Mouse (Mus musculus) myocyte (in vitro differentiated cells): Measurements from ENCODE around the gene Jade2. TPM values are rescaled to one million over a fixed set of nuclear protein-coding genes. Genes with fewer than 3 reads are reported as not detected.
A peak's percentile ranks its signal among the peaks of the same experiment; 100 is the strongest.

Source experiments
- H3K27me3 ChIP-seq: one replicate; pipeline ENCODE4 v1.6.1; 2011; ENCODE audit not compliant: control insufficient read depth, insufficient read depth, insufficient read length
- H3K36me3 ChIP-seq: one replicate; pipeline ENCODE4 v1.6.1; 2011; ENCODE audit not compliant: control insufficient read depth, insufficient read depth
- H3K4me2 ChIP-seq: one replicate; pipeline ENCODE4 v1.6.1; 2011; ENCODE audit warnings: low read depth, control low read depth
- H3K4me3 ChIP-seq: one replicate; pipeline ENCODE4 v1.5.1; 2011; ENCODE audit warnings: mild to moderate bottlenecking, control low read depth, moderate library complexity
- H3K79me2 ChIP-seq: one replicate; pipeline ENCODE4 v1.6.1; 2011; ENCODE audit not compliant: control insufficient read depth, insufficient read depth
- H3ac ChIP-seq: one replicate; pipeline ENCODE4 v1.6.1; 2011; ENCODE audit not compliant: control insufficient read depth, insufficient read length
- CEBPB ChIP-seq: IDR thresholded peaks from 2 replicates; pipeline ENCODE4 v1.6.1; 2011; ENCODE audit warnings: mild to moderate bottlenecking, moderate library complexity; ENCODE audit not compliant: poor library complexity, insufficient read depth, severe bottlenecking
- E2F4 ChIP-seq: IDR thresholded peaks from one replicate; pipeline ENCODE4 v1.6.1; 2011; ENCODE audit warnings: mild to moderate bottlenecking, control low read depth, moderate library complexity; ENCODE audit not compliant: insufficient read depth
- MAX ChIP-seq: IDR thresholded peaks from one replicate; pipeline ENCODE4 v1.6.1; 2011; ENCODE audit warnings: low read depth, mild to moderate bottlenecking, control low read depth
- MYOD1 ChIP-seq, 3 experiments: IDR thresholded peaks; one replicate each; pipeline ENCODE4 v1.6.1; 2011; ENCODE audit warnings: control low read depth in 2 of 3, low read depth in 2 of 3, mild to moderate bottlenecking in 2 of 3, moderate library complexity in 1 of 3; ENCODE audit not compliant: insufficient read length in 2 of 3, control insufficient read depth in 1 of 3
- MYOG ChIP-seq, 3 experiments: IDR thresholded peaks; one replicate each; pipeline ENCODE4 v1.6.1; 2011; ENCODE audit warnings: control low read depth in 2 of 3, low read depth in 2 of 3, mild to moderate bottlenecking in 2 of 3; ENCODE audit not compliant: insufficient read length in 2 of 3, control insufficient read depth in 1 of 3, insufficient read depth in 1 of 3
- POLR2A ChIP-seq: IDR thresholded peaks from one replicate; pipeline ENCODE4 v1.6.1; 2011; ENCODE audit warnings: low read depth, mild to moderate bottlenecking, control low read depth, moderate library complexity; ENCODE audit not compliant: insufficient read length
- POLR2AphosphoS2 ChIP-seq: IDR thresholded peaks from one replicate; pipeline ENCODE4 v1.6.1; 2011; ENCODE audit warnings: low read depth, control low read depth; ENCODE audit not compliant: insufficient read length
- REST ChIP-seq: IDR thresholded peaks from one replicate; pipeline ENCODE4 v1.6.1; 2011; ENCODE audit warnings: mild to moderate bottlenecking, control low read depth, moderate library complexity; ENCODE audit not compliant: insufficient read depth, insufficient read length
- SRF ChIP-seq: IDR thresholded peaks from one replicate; pipeline ENCODE4 v1.6.1; 2011; ENCODE audit warnings: low read depth; ENCODE audit not compliant: control insufficient read depth, insufficient read length
- TCF12 ChIP-seq: IDR thresholded peaks from one replicate; pipeline ENCODE4 v1.6.1; 2011; ENCODE audit warnings: mild to moderate bottlenecking, control low read depth; ENCODE audit not compliant: poor library complexity, insufficient read depth, severe bottlenecking
- TCF3 ChIP-seq: IDR thresholded peaks from one replicate; pipeline ENCODE4 v1.6.1; 2011; ENCODE audit warnings: low read depth, control low read depth; ENCODE audit not compliant: insufficient read length
- USF1 ChIP-seq: IDR thresholded peaks from one replicate; pipeline ENCODE4 v1.6.1; 2011; ENCODE audit warnings: low read depth, mild to moderate bottlenecking, control low read depth, moderate library complexity
- polyA plus RNA-seq: library from polyadenylated mRNA; unstranded; fragments of >200 nt; fragmentation: generic; extraction: Trizol; gene quantifications from one replicate; pipeline ENCODE4 v1.2.1, GENCODE M21; 2012; ENCODE audit warnings: missing spikeins

The Jade2 gene
- polyA plus RNA-seq, 1 experiment: 2.6 TPM

DNA sequence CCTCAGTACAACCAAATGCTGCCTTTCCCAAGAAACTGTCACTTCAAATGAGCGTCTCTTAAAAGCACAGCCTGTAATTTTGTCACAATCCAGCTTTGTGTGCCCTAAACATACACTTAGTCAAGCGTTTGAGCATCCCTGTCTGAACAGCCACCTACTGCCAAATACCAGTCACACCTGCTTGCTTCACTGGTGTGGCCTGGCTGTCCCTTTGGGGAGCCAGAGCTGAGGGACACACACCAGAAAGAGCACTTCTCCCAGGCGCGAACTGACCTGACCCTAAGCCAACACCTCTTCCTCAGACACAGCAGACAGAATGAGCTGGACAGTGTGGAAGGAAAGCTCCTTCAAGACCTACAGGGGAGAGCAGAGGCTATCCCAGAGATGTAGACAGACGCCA is 24.5 kb downstream of the Jade2 start:
- Histone ChIP-seq H3K27me3 (no peaks in the 10 kb centered on the region), H3K4me2 (peak overlapping the region; percentile 12), H3ac (no peak overlapping the region), H3K36me3 (no peaks in the 10 kb centered on the region), H3K79me2 (no peaks in the 10 kb centered on the region), H3K4me3 (no peak overlapping the region)
- no peak for TF ChIP-seq MAX
- TF ChIP-seq MYOD1 (IDR thresholded peaks at IDR 0.05; ENCODE audit: control insufficient read depth in 1 of 3, insufficient read length in 2 of 3, low read depth in 2 of 3): no peak
- no peak for TF ChIP-seq POLR2AphosphoS2
- no peak for TF ChIP-seq TCF12
- TF ChIP-seq E2F4: no peak
- TF ChIP-seq SRF: no peak
- TF ChIP-seq TCF3: no peak
- no peak for TF ChIP-seq USF1
- TF ChIP-seq POLR2A: no peak

DNA sequence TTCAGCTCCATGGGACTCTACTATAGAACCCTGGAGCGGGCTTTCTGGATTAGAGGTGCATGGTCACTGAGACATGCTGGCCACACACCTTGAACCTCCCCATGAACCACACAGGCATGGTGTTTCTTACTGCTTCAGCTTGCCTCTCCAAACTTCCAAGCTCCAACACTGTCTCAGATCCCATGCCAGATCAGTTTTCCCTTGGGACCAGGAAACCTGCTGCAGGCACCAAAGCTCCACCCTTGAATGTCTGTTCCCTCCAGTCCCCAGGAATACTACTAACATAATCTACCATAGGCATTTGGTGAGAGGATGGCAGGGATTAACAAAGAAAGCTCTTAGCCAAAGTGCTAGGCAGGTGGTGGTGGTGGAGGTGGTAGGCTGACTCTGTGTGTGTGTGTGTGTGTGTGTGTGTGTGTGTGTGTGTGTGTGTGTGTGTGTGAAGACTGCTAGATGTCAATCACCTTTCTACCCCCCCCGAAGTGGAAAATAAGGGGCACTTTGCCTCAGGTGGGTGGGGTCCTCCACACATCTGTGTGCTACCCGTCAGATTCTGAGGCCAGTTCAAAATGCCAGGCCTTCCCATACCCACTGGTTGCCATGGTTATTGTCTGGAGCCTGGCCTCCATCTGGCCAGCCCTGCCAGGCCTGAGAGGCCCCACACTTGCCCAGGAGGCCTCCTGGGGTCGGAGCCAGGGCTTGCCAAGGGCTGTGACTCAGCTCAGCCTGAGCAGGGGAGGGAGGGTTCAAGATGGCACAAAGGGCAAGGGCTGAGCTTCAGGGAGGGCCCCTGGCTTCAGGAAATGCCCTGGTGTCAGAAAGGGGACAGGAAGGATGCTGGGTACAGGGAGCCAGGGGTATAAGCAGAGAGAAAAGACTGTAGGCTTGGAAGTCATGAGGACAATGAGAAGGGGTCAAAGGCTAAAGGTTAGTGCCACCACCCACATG is 25.2 kb downstream of the Jade2 start:
- H3K79me2 ChIP-seq: no peaks in the 10 kb centered on the region
- TF ChIP-seq MYOD1 (IDR thresholded peaks at IDR 0.05; ENCODE audit: control insufficient read depth in 1 of 3, insufficient read length in 2 of 3, low read depth in 2 of 3): peak in 1 of 3 experiments; percentile 7
- no peak for TF ChIP-seq SRF
- no peaks in the 10 kb centered on the region for H3K36me3 ChIP-seq
- H3K4me3 ChIP-seq: no peak overlapping the region
- H3K4me2 ChIP-seq: peak overlapping the region; percentile 43
- H3K27me3 ChIP-seq: no peaks in the 10 kb centered on the region
- no peak overlapping the region for H3ac ChIP-seq

DNA sequence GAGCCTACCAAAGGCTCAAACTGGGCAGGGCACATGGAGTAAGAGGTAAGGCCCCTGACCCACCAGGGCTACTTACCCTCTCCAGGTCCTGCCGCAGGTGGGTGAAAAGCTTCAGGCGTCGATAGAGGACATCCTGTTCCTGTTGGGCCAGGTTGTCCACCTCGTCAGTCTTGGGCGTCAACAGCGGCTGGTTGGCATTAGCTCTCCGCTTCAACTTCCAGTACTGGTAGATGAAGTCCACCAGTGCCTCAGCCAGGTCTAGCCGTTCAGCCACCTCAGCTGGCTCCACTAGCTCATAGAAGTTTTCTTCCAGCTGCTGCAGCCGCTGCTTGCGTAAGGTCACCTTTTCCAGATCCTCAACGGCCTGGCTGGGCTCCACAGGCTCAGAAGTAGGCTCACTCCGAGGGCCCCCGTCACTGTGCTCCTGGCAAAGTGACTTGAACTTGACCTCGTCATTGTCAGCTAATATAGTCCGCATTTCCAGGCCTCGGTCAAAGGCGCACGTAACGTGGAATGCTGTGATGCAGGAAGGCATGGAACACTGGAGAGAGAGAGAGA is 32.5 kb downstream of the Jade2 start:
- H3K79me2 ChIP-seq: no peaks in the 10 kb centered on the region
- no peak overlapping the region for H3ac ChIP-seq
- TF ChIP-seq USF1: no peak
- no peak for TF ChIP-seq E2F4
- no peak for TF ChIP-seq TCF12
- TF ChIP-seq MYOD1 (IDR thresholded peaks at IDR 0.05; ENCODE audit: control insufficient read depth in 1 of 3, insufficient read length in 2 of 3, low read depth in 2 of 3): no peak
- no peak for TF ChIP-seq REST
- no peak overlapping the region for H3K4me3 ChIP-seq
- no peaks in the 10 kb centered on the region for H3K27me3 ChIP-seq
- no peak overlapping the region for H3K4me2 ChIP-seq
- peaks cover 7% of the 10 kb centered on the region for H3K36me3 ChIP-seq

DNA sequence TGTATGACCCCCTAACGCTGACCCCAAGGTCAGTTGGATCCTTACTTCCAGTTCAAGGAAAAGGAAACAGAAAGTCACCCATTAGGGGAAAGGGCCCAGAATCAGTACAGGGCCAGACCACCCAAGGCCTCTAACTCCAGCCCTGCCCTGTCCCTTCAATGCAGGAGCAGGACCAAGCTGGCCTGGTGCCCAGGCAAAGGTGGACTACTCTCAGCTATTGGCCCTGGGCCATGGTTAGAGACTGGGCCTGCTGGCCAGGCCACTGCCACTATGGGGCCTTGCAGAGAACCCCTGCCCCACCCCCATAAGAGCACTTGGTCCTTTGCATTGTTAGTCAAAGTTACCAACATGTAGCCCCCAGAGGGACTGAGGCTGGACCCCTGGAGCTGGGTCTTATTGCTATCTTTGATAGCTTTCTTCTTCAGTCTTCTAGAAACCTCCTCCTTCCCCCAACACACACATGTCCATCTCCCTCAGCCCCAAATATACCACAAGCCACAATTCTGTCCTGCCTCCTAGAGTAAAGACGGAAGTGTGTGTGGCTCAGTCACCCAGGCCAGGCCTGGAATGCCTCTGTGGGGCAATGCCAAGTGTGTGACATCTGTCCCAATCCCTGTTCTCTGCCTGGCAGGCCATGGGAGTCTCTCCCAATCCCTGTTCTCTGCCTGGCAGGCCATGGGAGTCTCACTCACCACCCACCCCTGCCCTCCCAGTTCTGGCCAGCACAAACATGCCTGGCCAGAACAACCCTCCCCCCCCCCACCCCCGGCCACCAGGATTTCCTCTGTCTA is 33.3 kb downstream of the Jade2 start:
- Histone ChIP-seq H3K36me3 (peaks cover 7% of the 10 kb centered on the region), H3K27me3 (no peaks in the 10 kb centered on the region), H3K4me2 (no peak overlapping the region), H3K79me2 (no peaks in the 10 kb centered on the region), H3K4me3 (no peak overlapping the region), H3ac (no peak overlapping the region)
- peak in 1 of 3 experiments; percentile 49 for TF ChIP-seq MYOG (IDR thresholded peaks at IDR 0.05; ENCODE audit: control insufficient read depth in 1 of 3, insufficient read depth in 1 of 3, insufficient read length in 2 of 3, low read depth in 2 of 3)
- TF ChIP-seq MYOD1 (IDR thresholded peaks at IDR 0.05; ENCODE audit: control insufficient read depth in 1 of 3, insufficient read length in 2 of 3, low read depth in 2 of 3): no peak

DNA sequence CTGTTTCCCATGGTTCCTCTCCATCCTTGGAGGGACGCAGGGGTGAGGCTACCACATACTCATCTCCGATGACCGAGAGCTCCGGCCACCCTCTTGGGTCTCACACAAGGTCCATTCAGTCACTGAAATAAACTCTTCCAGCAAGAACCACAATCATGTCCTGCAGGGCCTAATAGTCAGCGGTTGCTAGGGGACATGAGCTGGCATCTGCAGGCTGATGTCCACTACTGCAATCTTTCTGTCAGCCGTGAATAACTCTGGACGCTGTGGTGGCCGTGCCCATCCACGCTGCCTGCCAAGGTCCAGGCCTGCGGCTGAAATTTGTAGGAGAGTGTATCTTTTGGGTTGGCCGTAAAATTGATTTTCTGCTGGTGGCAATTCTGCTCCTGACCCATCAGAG is 34.2 kb downstream of the Jade2 start:
- Histone ChIP-seq H3K36me3 (peaks cover 7% of the 10 kb centered on the region), H3K27me3 (no peaks in the 10 kb centered on the region), H3K79me2 (no peaks in the 10 kb centered on the region), H3K4me3 (no peak overlapping the region), H3K4me2 (peak overlapping the region; percentile 23), H3ac (no peak overlapping the region)
- TF ChIP-seq CEBPB (peak; percentile 78; the same call in 1 of the 2 replicates), MYOG (IDR thresholded peaks at IDR 0.05; ENCODE audit: control insufficient read depth in 1 of 3, insufficient read depth in 1 of 3, insufficient read length in 2 of 3, low read depth in 2 of 3) (peak in 1 of 3 experiments; percentile 10), TCF12 (no peak)
